In the genomic region with DNA sequence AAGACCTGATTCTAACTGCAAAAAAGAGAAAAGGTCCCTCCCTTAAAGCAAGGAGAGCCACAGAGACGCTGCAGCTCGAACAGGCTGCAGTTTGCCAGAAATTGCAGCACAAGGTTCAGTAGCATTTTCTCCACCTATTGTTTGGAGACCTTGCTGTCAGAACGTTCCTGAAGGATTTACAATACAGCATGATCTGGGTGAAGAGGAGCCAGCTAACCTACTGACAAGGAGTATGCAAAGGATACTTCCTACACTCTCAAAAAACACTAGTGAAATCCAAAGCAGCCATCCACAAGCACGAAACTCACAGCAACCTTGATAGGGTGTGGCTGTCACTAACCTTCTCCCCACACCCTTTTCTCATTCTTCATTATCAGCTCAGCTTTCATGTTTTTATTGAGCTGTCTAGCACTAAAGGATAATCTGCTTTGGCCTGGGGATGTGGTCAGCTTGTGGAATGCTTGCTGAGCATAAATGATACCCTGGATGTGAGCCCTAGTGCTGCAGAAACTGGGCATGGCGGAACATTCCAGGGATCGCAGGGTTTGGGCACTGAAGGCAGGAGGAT, we compare ENCODE assay signal across 8 mouse cellular contexts.
DNase-seq lines count a peak whose midpoint lies in the region; ATAC-seq and TF ChIP-seq lines count a peak whose summit lies in the region.

No protein-coding gene starts in this region.

- H3K27me3 ChIP-seq in embryonic facial prominence, embryonic 13.5 days = no peaks in the 10 kb centered on the region
- H3K27me3 ChIP-seq in hindbrain, embryonic 11.5 days (ENCODE audit: control insufficient read depth, insufficient read depth, low read length) = no peaks in the 10 kb centered on the region
- no peaks in the 10 kb centered on the region for H3K27me3 ChIP-seq in midbrain, postnatal 0 days (ENCODE audit: insufficient read depth, low read length)

- TF ChIP-seq CTCF in midbrain, postnatal 0 days (IDR thresholded peaks at IDR 0.05) = no peak

- no peak overlapping the region for H3K4me2 ChIP-seq in embryonic facial prominence, embryonic 13.5 days
- H3K4me2 ChIP-seq in hindbrain, embryonic 11.5 days (replicated peaks; ENCODE audit: low read depth, low read length) = no peak overlapping the region
- peak overlapping the region; percentile 48 for H3K4me2 ChIP-seq in midbrain, postnatal 0 days (ENCODE audit: low read depth, low read length, poor library complexity, severe bottlenecking)

- H3K4me1 ChIP-seq in embryonic facial prominence, embryonic 13.5 days = peaks cover 15% of the 10 kb centered on the region
- H3K4me1 ChIP-seq in hindbrain, embryonic 11.5 days (replicated peaks; ENCODE audit: control insufficient read depth, insufficient read depth, low read length) = no peaks in the 10 kb centered on the region
- H3K4me1 ChIP-seq in midbrain, postnatal 0 days (ENCODE audit: insufficient read depth, low read length) = 0 out of 2 replicates have a peak, but pooled peaks cover 5% of the 10 kb centered on the region

- 51% methylated on average over 6 of the region's 6 CpGs for WGBS in embryonic facial prominence, embryonic 13.5 days
- WGBS in hindbrain, embryonic 11.5 days = 70% methylated on average over 6 of the region's 6 CpGs
- 27% methylated on average over 6 of the region's 6 CpGs for WGBS in midbrain, postnatal 0 days

- ATAC-seq in embryonic facial prominence, embryonic 13.5 days (ENCODE audit: insufficient number of reproducible peaks, insufficient read depth, low FRiP score, low TSS enrichment, low read depth) = no peak
- no peak for ATAC-seq in hindbrain, embryonic 11.5 days (ENCODE audit: low FRiP score)
- peak; percentile 78 for ATAC-seq in midbrain, postnatal 0 days (ENCODE audit: low FRiP score)

- H3K36me3 ChIP-seq in embryonic facial prominence, embryonic 13.5 days = no peaks in the 10 kb centered on the region
- H3K36me3 ChIP-seq in hindbrain, embryonic 11.5 days (ENCODE audit: control insufficient read depth, insufficient read depth, low read length) = no peaks in the 10 kb centered on the region
- no peaks in the 10 kb centered on the region for H3K36me3 ChIP-seq in midbrain, postnatal 0 days (ENCODE audit: insufficient read depth, low read length)

- no peaks in the 10 kb centered on the region for H3K9me3 ChIP-seq in embryonic facial prominence, embryonic 13.5 days
- H3K9me3 ChIP-seq in hindbrain, embryonic 11.5 days (ENCODE audit: control insufficient read depth, low read length) = no peaks in the 10 kb centered on the region
- no peaks in the 10 kb centered on the region for H3K9me3 ChIP-seq in midbrain, postnatal 0 days (ENCODE audit: low read length)

- H3K27ac ChIP-seq in embryonic facial prominence, embryonic 13.5 days = 0 out of 2 replicates have a peak overlapping the region, but pooled peaks have one; percentile 34
- H3K27ac ChIP-seq in hindbrain, embryonic 11.5 days (ENCODE audit: low read depth, low read length) = peak overlapping the region; percentile 20; the same call in 1 of the 2 replicates
- peak overlapping the region; percentile 82 for H3K27ac ChIP-seq in midbrain, postnatal 0 days (ENCODE audit: low read depth, low read length)

- no peak overlapping the region for H3K4me3 ChIP-seq in embryonic facial prominence, embryonic 13.5 days
- H3K4me3 ChIP-seq in hindbrain, embryonic 11.5 days (ENCODE audit: low read depth, low read length) = no peak overlapping the region
- H3K4me3 ChIP-seq in midbrain, postnatal 0 days (ENCODE audit: low read depth, low read length) = peak overlapping the region; percentile 14

- DNase-seq in layer of hippocampus, adult 9-11 months = peak; percentile 2
- no peak for DNase-seq in layer of hippocampus, adult 18-20 months (ENCODE audit: low spot score in 2 of 2)
- DNase-seq in hindbrain, embryonic 11.5 days (ENCODE audit: low spot score) = no peak
- DNase-seq in midbrain, postnatal 0 days (ENCODE audit: low spot score) = peak; percentile 53
- no peak for DNase-seq in left cerebral cortex, adult 9 months (ENCODE audit: low spot score in 2 of 2)
- DNase-seq in thymus, adult 18-20 months = no peak
- no peak for DNase-seq in ovary, postnatal 10 days (ENCODE audit: low spot score)

- H3K9ac ChIP-seq in embryonic facial prominence, embryonic 13.5 days = no peak overlapping the region
- no peak overlapping the region for H3K9ac ChIP-seq in hindbrain, embryonic 11.5 days (ENCODE audit: low read depth, low read length)
- H3K9ac ChIP-seq in midbrain, postnatal 0 days (replicated peaks; ENCODE audit: low read length, poor library complexity, severe bottlenecking) = peak overlapping the region; percentile 60

Comparison
In these comparisons a context has a peak if more than half of its experiments do, and no peak if none do; other contexts are left out.
1. DNase-seq: peak in layer of hippocampus, adult 9-11 months (single experiment) and midbrain, postnatal 0 days (single experiment); none in layer of hippocampus, adult 18-20 months (0 of 2), hindbrain, embryonic 11.5 days (single experiment), left cerebral cortex, adult 9 months (0 of 2), thymus, adult 18-20 months (0 of 2) and ovary, postnatal 10 days (single experiment).
2. H3K27ac ChIP-seq: peak in every context shown above with its lines; median percentile 82 in midbrain, postnatal 0 days; 34 in embryonic facial prominence, embryonic 13.5 days; 20 in hindbrain, embryonic 11.5 days.